Mouse (Mus musculus) embryonic fibroblast, embryonic 13.5 days (primary cell): ENCODE data around the gene Gm20422.

Experiments
- CTCF ChIP-seq: IDR thresholded peaks from 2 replicates; pipeline ENCODE4 v1.5.1; 2011; ENCODE audit warnings: mild to moderate bottlenecking, control low read depth, low read length, moderate library complexity, borderline replicate concordance; ENCODE audit not compliant: insufficient read depth
- POLR2A ChIP-seq: IDR thresholded peaks from 2 replicates; pipeline ENCODE4 v1.6.1; 2011; ENCODE audit warnings: low read depth, mild to moderate bottlenecking, control low read depth, low read length, moderate library complexity

DNA sequence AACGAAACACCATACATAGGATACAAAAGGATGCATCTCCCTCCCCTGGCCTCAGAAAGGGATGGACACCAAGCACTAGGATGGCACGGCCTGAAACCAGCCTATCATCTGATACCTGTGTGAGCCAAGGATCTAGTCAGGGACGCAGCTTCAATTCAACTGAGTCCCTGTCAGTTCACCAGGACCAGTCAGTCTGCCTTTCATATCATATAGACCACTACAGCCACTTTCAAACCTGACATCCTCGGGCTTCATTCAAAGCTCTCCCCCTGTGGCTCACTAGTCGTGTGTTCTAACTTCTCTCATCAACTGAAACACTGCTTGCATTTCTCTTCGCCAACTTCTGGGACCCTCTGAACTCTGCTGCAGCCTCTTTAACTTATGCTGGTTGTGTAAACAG lies 59.3 kb downstream of the Gm20422 start:
- TF ChIP-seq CTCF (no peak), POLR2A (no peak)
